Mouse (Mus musculus): ENCODE data around the gene Plcb2. TPM values are rescaled to one million over a fixed set of nuclear protein-coding genes. Genes with fewer than 3 reads are reported as not detected.

The Plcb2 gene
- 56.3 TPM for polyA plus RNA-seq (2017; shearing (Covaris generic))

DNA sequence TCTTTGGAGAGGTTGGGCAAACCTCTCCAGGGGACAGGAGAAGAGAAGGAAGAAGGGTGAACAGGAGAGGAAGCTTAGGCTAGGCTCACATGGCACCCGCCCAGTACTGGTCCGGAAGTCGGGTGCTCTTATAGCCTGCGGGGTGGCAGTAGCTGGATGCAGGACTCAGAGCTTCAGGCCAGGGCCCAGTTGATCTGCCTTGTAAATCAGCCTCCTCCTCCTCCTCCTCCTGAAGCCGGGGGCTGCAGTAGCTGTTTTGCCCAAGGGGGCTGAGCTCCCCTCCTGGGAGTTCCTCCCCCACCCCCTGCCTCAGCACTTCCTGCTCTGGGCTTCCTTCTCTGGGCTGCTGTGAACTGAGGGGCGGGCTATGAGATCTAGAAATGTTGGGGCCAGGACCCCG, at the start of gene Plcb2:
TSS of gene Plcb2 (minus strand) at position 102 of the 400 bp plus-strand sequence.

DNA sequence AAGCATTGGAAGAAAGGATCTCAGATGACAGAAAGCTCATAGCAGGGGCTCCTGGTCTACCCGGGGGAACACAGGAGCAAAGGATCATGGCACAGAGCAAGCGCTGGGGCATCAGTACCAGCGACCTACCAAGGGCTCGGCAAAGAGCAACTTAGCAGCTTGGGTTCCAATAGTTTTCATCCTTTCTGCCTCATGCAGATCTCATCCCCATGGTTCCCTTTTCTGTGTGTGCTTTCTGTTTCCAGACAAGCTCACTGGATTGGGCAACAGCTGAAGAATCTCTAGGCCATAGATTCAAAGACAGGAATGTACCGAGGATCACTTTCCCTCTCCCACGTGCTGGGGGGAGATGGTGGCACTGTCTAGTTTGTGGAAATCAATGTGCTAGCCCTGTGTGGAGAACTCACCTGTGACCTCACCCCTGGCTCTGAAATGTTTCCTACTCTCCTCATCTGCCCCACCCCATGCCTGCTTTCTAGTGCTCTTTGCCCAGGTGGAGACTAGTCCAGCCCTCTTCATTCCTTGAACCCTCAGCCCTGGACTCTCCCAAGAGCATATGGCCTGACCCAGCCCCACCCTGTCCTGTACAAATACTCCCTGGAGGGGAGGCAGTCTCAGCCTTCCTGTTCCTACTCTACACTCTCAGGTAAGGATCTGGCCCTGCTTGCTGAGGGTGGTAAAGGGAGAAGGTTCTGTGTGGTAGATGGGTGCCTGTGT, 44.1 kb upstream of the Plcb2 start, which contains the start of gene Phgr1:
TSS of gene Phgr1 (plus strand) at position 612 of the 717 bp plus-strand sequence.

DNA sequence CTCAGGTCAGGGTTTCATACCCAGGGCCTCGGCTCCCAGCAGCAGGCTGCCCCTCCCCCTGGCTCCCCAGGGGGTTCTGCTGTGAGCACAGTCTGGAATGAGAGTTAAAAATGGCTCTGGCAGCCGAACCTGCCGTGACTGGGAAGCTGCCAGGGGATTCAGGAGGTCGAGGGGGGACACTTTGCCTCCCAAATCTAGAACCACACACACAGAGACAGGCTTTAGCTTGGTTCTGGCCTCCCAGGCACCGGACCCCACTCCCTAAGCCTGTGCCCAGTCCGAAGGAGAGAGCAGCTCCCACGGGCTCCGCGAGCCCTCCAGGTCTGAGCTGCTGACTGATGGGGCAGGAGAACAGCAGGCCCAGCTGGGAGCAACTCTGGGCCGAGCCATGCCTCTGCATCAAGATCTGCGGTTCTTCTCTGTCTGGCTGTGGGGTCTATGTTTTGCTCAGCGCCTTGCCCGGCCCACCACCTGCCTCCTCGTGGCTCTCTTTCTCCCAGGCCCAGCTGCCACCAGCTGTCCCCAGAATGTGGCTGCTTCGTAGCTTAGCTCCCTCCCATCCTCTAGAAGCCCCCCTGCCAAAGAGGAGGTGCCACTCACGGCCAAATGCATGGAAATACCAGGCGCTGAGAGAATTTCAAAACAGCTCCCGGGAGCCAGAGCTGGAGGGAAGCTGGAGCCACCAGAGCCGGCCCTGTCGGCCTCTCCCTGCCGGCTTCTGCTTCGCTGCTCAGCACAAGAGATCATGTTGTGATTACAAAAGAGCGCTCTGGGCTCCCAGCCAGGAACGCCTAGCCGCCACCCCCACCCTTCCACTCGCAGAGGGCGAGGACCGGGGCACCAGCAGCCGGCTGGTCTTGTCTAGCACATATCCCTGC, 33.9 kb upstream of the Plcb2 start, which contains the start of gene Ccdc9b:
TSS of gene Ccdc9b (minus strand) at position 756 of the 878 bp plus-strand sequence.

DNA sequence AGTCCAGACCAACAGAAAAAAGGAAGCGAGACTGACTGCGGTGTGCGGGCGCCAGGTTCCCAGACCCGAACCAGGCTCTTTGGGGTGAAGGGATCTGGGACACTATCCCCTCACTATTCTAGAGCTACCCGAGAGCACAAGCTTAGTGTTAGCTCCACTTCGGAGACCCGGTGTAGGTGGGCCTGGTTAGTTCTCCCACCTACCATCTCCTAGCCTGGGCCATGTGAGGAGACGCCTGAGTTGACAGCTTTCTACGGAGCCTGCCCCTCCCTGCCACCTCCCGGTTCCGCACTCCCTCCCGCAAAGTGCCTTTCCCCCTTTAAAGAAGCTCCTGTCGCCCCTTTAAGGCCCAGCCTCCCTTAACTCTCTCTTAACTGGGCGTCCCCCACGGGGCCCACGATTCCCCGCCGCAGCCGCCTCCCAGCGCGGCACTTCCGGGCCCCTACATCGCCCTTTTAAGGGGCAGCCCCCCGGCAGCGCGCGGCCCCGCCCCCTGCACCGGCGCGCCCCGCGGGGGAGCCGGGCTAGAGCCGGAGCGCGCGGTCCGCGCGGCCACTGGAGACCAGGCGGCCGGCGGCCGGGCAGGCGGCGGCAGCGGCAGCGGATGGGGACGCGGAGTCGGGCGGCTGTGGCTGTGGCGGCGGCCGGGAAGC, 17.1 kb upstream of the Plcb2 start, which contains the start of gene Inafm2:
TSS of gene Inafm2 (plus strand) at position 527 of the 653 bp plus-strand sequence.

DNA sequence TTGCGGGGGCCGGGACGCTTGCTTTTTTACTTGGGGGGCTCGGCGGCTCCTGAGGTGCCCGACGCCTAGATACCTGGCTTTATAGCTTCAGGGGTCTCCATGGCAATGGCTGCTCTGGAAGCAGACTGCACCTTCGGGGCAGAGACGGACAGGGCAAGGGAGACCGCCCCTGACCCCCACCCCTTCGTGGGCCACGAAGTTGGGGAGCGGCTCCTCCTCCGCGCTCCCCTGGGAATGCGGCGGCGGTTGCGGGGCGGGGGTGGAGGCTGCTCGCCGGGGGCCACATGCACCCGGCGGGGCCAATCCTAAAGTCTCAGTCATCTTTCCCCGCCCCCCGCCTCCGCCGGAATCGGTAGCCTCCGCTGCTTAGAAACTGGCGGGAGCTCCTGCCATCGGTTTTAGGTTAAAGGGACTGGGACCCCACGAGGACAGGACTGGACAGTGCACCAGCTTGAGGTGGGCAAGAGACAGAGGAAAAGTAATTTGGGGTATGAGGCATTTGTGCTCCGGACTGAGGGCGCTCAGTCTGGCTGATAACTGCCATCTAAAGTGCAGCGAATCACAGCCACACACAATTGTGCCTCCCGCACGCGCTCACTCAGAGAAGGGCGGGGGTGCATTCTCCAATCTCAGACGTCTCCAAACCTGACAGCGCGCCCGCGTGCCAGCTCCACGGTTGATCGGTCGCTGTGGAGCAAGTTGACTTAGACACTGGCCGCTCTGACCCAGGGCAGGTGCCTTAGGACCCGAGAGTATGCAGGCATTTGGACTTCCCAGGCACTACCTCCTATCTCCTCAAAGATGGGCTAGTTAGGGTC, 24.1 kb downstream of the Plcb2 start, which contains the start of gene Ankrd63:
TSS of gene Ankrd63 (minus strand) at position 51 of the 818 bp plus-strand sequence.

DNA sequence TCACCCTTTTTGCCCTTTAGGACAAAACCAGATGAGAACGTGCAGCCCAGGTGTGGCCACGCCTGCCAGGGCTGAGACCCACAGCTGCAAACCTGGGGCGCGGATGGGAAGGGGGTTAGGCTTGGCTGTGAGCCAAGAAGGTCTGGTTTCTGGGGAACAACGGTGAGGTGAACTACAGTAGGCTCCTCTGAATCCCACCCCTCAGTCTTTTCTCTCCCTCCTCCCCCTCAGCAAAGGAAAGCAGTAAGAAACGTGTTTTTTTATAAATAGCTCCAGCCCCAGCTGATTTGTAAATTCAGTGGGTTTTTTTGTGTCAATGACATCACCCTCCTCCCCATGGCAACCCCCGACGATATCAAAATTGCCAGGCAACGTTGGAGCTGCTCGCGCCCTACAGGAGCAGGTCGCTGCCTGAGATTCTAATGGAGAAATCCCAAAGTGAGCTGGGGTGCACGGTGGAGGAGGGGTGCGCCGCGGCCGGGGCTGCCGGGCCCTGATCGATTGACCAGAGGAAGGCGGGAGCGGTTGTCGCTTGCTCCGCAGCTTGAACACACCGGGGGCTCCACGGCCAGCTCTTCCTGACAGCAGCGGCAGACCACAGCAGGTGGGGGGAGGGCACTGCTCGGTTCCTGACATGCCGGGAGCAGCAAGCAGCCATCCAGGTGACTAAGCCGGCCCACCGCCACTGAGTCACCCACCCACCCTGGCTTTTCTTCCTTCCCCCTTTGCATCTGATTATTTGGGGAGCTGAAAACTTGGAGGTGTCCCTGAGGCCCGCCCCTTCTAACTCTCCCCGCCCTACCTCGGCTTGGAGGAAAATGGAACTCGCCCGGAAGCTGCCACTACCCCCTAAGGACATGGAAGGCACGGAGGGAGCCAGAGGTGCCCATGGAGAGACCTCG, 65.1 kb downstream of the Plcb2 start, which contains the start of gene Pak6:
TSS of gene Pak6 (plus strand) at position 402 of the 902 bp plus-strand sequence.

Other genes with a start within 250 kb of the Plcb2 start
- gene Srp14, start 248.7 kb downstream of the Plcb2 start, polyA plus RNA-seq (2017; shearing (Covaris generic)): 308 TPM
- 1.7 TPM for gene Bmf, start 178.8 kb downstream of the Plcb2 start, polyA plus RNA-seq (2017; shearing (Covaris generic))
- 4.4 TPM for gene Bub1b, start 130.2 kb downstream of the Plcb2 start, polyA plus RNA-seq (2017; shearing (Covaris generic))
- 0.20 TPM for gene Pak6, start 65.1 kb downstream of the Plcb2 start, polyA plus RNA-seq (2017; shearing (Covaris generic))
- gene Ankrd63, start 24.5 kb downstream of the Plcb2 start, polyA plus RNA-seq (2017; shearing (Covaris generic)): not detected
- 8.2 TPM for gene Inafm2, start 17.3 kb upstream of the Plcb2 start, polyA plus RNA-seq (2017; shearing (Covaris generic))
- 0.12 TPM for gene Ccdc9b, start 34.2 kb upstream of the Plcb2 start, polyA plus RNA-seq (2017; shearing (Covaris generic))
- not detected for gene Phgr1, start 44.3 kb upstream of the Plcb2 start, polyA plus RNA-seq (2017; shearing (Covaris generic))
- gene Disp2, start 51.3 kb upstream of the Plcb2 start, polyA plus RNA-seq (2017; shearing (Covaris generic)): 0.12 TPM
- gene Knstrn, start 85.6 kb upstream of the Plcb2 start, polyA plus RNA-seq (2017; shearing (Covaris generic)): 9.4 TPM
- gene Ivd, start 133.5 kb upstream of the Plcb2 start, polyA plus RNA-seq (2017; shearing (Covaris generic)): 66.6 TPM
- 22.5 TPM for gene Bahd1, start 171.9 kb upstream of the Plcb2 start, polyA plus RNA-seq (2017; shearing (Covaris generic))
- 5.8 TPM for gene Chst14, start 198.1 kb upstream of the Plcb2 start, polyA plus RNA-seq (2017; shearing (Covaris generic))